Mouse (Mus musculus) kidney, postnatal 36 days (tissue): ENCODE measurements at regions not wholly inside any gene's neighbourhood (a gene's known extent, or its start where the extent isn't known, plus 50 kb on each side); places are given as distances from the start of the nearest gene placed in this dataset.

ENCODE experiments used
- DNase-seq, 2 experiments: peaks; one replicate each; pipeline ENCODE4 v3.0.0; 2021 to 2022; ENCODE audit warnings: mixed read lengths in 2 of 2

DNA sequence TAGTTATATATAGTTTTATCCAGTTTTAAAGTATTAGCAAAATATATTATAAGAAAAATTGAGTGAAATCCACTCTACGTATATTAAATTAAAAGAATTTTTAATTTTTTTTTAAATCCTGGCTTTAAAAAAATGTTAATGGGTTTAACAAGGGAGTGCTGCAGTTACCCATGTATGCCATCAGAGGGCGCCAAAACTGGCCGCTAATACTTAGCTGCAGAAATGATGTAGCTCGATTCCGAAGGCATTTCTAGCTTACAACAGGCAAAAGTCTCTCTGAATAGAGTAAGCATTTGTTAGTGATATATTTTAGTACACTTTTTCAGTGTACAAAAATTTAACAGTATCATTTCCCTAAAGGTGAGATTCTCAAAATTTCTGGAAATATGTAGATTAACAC is 73.1 kb downstream of the Olfr444 start:
- peak; percentile 2 to 25 for DNase-seq
